Mouse (Mus musculus) limb, embryonic 11.5 days (tissue): ENCODE measurements around the gene Map3k7. TPM values are rescaled to one million over a fixed set of nuclear protein-coding genes. Genes with fewer than 3 reads are reported as not detected.

Experiments used
- ATAC-seq: fragments of 200-750 bp; cut with Nextera tagmentation; 2 replicates; pipeline ENCODE4 v1.8.0; 2017; ENCODE audit warnings: low read depth; ENCODE audit not compliant: insufficient number of reproducible peaks, low FRiP score, low TSS enrichment
- DNase-seq: peaks from one replicate; pipeline ENCODE4 v3.0.0-alpha.2; 2015; ENCODE audit warnings: low spot score
- H3K27ac ChIP-seq: fragments of 300-500 bp; sonication (generic); replicated peaks from 2 replicates; pipeline ENCODE4 v1.5.1; 2014; ENCODE audit warnings: low read depth, mild to moderate bottlenecking, low read length
- H3K27me3 ChIP-seq: fragments of 300-500 bp; sonication (generic); 2 replicates; pipeline ENCODE4 v1.6.1; 2014; ENCODE audit warnings: mild to moderate bottlenecking, low read length, mixed read lengths; ENCODE audit not compliant: control insufficient read depth, insufficient read depth
- H3K36me3 ChIP-seq: fragments of 300-500 bp; sonication (generic); 2 replicates; pipeline ENCODE4 v1.6.1; 2014; ENCODE audit warnings: mild to moderate bottlenecking, low read length, moderate library complexity, mixed read lengths; ENCODE audit not compliant: control insufficient read depth, insufficient read depth
- H3K4me1 ChIP-seq: fragments of 300-500 bp; sonication (generic); 2 replicates; pipeline ENCODE4 v1.6.1; 2014; ENCODE audit warnings: low read length, mixed read lengths; ENCODE audit not compliant: control insufficient read depth, insufficient read depth
- H3K4me2 ChIP-seq: fragments of 300-500 bp; sonication (generic); 2 replicates; pipeline ENCODE4 v1.6.1; 2014; ENCODE audit warnings: low read depth, mild to moderate bottlenecking, moderate library complexity; ENCODE audit not compliant: severe bottlenecking
- H3K4me3 ChIP-seq: fragments of 300-500 bp; sonication (generic); 2 replicates; pipeline ENCODE4 v1.5.1; 2014; ENCODE audit warnings: low read depth, low read length
- H3K9ac ChIP-seq: fragments of 300-500 bp; sonication (generic); 2 replicates; pipeline ENCODE4 v1.6.1; 2014; ENCODE audit warnings: mild to moderate bottlenecking, low read length
- H3K9me3 ChIP-seq: fragments of 300-500 bp; sonication (generic); 2 replicates; pipeline ENCODE4 v1.6.1; 2016; ENCODE audit warnings: low read length; ENCODE audit not compliant: control insufficient read depth
- WGBS: fragments of 180-500 bp; shearing (Covaris S2); extraction: QIAGEN DNeasy Blood & Tissue Kit; methylation state at CpG from one replicate; pipeline ENCODE4 v1.1.7; 2014; 5-methylcytosine and 5-hydroxymethylcytosine counted together
- polyA plus RNA-seq: library from polyadenylated mRNA; unstranded; fragments of >200 nt; fragmentation: Nextera tagmentation; extraction: Ambion mirVana; gene quantifications from 2 replicates; pipeline ENCODE4 v1.2.1, GENCODE M21; 2014

Map3k7 gene
- polyA plus RNA-seq, 1 experiment from 2014 or later, result 55.1 TPM

GRCm38 (mm10) chr4:32037267-32037666 is 73.4 kb downstream of the Map3k7 start:
- H3K27ac ChIP-seq, result no peak overlapping the region
- DNase-seq, result no peak
- ATAC-seq, result no peak
- H3K4me3 ChIP-seq, result no peak overlapping the region
- H3K9ac ChIP-seq, result no peak overlapping the region
- H3K36me3 ChIP-seq, result no peaks in the 10 kb centered on the region
- no peaks in the 10 kb centered on the region for H3K27me3 ChIP-seq
- WGBS, result 67% methylated on average over 7 of the region's 7 CpGs
- H3K4me2 ChIP-seq, result no peak overlapping the region
- no peaks in the 10 kb centered on the region for H3K9me3 ChIP-seq
- no peaks in the 10 kb centered on the region for H3K4me1 ChIP-seq

- Histone ChIP-seq H3K4me2 (no peak overlapping the region), H3K27me3 (no peaks in the 10 kb centered on the region), H3K4me3 (no peak overlapping the region), H3K36me3 (no peaks in the 10 kb centered on the region), H3K9ac (no peak overlapping the region), H3K9me3 (no peaks in the 10 kb centered on the region), H3K4me1 (peaks cover 4% of the 10 kb centered on the region; the same call in 1 of the 2 replicates), H3K27ac (no peak overlapping the region)
- ATAC-seq, result no peak
- 75% methylated on average over 15 of the region's 15 CpGs for WGBS
- no peak for DNase-seq
Measured at GRCm38 (mm10) chr4:32041741-32042452, 78.0 kb downstream of the Map3k7 start.

- Histone ChIP-seq H3K4me2 (no peak overlapping the region), H3K27me3 (no peaks in the 10 kb centered on the region), H3K4me3 (no peak overlapping the region), H3K4me1 (peaks cover 4% of the 10 kb centered on the region; the same call in 1 of the 2 replicates), H3K9me3 (no peaks in the 10 kb centered on the region), H3K9ac (no peak overlapping the region), H3K27ac (no peak overlapping the region), H3K36me3 (no peaks in the 10 kb centered on the region)
- WGBS, result 10% methylated on average over 5 of the region's 5 CpGs
- DNase-seq (peak; percentile 38), ATAC-seq (no peak)
Measured at GRCm38 (mm10) chr4:32045234-32045633, 81.3 kb downstream of the Map3k7 start.

- Histone ChIP-seq H3K27ac (no peak overlapping the region), H3K9ac (no peak overlapping the region), H3K4me1 (peaks cover 4% of the 10 kb centered on the region; the same call in 1 of the 2 replicates), H3K4me2 (no peak overlapping the region), H3K9me3 (no peaks in the 10 kb centered on the region), H3K27me3 (no peaks in the 10 kb centered on the region), H3K4me3 (no peak overlapping the region), H3K36me3 (no peaks in the 10 kb centered on the region)
- DNase-seq, result no peak
- no peak for ATAC-seq
- 56% methylated on average over 4 of the region's 4 CpGs for WGBS
Measured at GRCm38 (mm10) chr4:32049824-32050223, 85.9 kb downstream of the Map3k7 start.

- Histone ChIP-seq H3K27me3 (no peaks in the 10 kb centered on the region), H3K9me3 (no peaks in the 10 kb centered on the region), H3K9ac (no peak overlapping the region), H3K4me3 (no peak overlapping the region), H3K4me2 (no peak overlapping the region), H3K27ac (no peak overlapping the region), H3K4me1 (no peaks in the 10 kb centered on the region; the same call in 1 of the 2 replicates), H3K36me3 (no peaks in the 10 kb centered on the region)
- 95% methylated on average over 14 of the region's 14 CpGs for WGBS
- no peak for ATAC-seq
- DNase-seq, result no peak
Measured at GRCm38 (mm10) chr4:32053171-32053570, 89.3 kb downstream of the Map3k7 start.

GRCm38 (mm10) chr4:32055151-32056052 is 91.5 kb downstream of the Map3k7 start:
- peak overlapping the region; percentile 25 for H3K4me3 ChIP-seq
- peak; percentile 85 for ATAC-seq
- DNase-seq, result peak; percentile 91
- no peaks in the 10 kb centered on the region for H3K27me3 ChIP-seq
- no peaks in the 10 kb centered on the region for H3K36me3 ChIP-seq
- H3K9ac ChIP-seq, result peak overlapping the region; percentile 64
- H3K4me2 ChIP-seq, result peak overlapping the region; percentile 49
- H3K4me1 ChIP-seq, result no peaks in the 10 kb centered on the region; the same call in 1 of the 2 replicates
- no peaks in the 10 kb centered on the region for H3K9me3 ChIP-seq
- 26% methylated on average over 21 of the region's 21 CpGs for WGBS
- H3K27ac ChIP-seq, result no peak overlapping the region

GRCm38 (mm10) chr4:32056441-32056840 is 92.5 kb downstream of the Map3k7 start:
- H3K9me3 ChIP-seq, result no peaks in the 10 kb centered on the region
- no peak for ATAC-seq
- no peak for DNase-seq
- no peaks in the 10 kb centered on the region; the same call in 1 of the 2 replicates for H3K4me1 ChIP-seq
- no peaks in the 10 kb centered on the region for H3K36me3 ChIP-seq
- H3K4me2 ChIP-seq, result no peak overlapping the region
- H3K9ac ChIP-seq, result no peak overlapping the region
- H3K27ac ChIP-seq, result no peak overlapping the region
- 67% methylated on average over 7 of the region's 7 CpGs for WGBS
- no peak overlapping the region for H3K4me3 ChIP-seq
- H3K27me3 ChIP-seq, result no peaks in the 10 kb centered on the region

- 58% methylated on average over 5 of the region's 5 CpGs for WGBS
- H3K4me2 ChIP-seq, result no peak overlapping the region
- H3K9ac ChIP-seq, result no peak overlapping the region
- H3K4me1 ChIP-seq, result no peaks in the 10 kb centered on the region; the same call in 1 of the 2 replicates
- no peak overlapping the region for H3K4me3 ChIP-seq
- DNase-seq (peak; percentile 43), ATAC-seq (peak; percentile 73; the same call in 1 of the 2 replicates)
- H3K27me3 ChIP-seq, result no peaks in the 10 kb centered on the region
- no peaks in the 10 kb centered on the region for H3K9me3 ChIP-seq
- no peaks in the 10 kb centered on the region for H3K36me3 ChIP-seq
- no peak overlapping the region for H3K27ac ChIP-seq
Measured at GRCm38 (mm10) chr4:32057102-32057501, 93.2 kb downstream of the Map3k7 start.
